Mouse (Mus musculus): ENCODE measurements around the gene Ak3.
"Not testable (repeated sequence)": the region's sequence is repeated elsewhere in the genome, so short reads cannot be mapped to it uniquely, and the experiment has no call there.

Gene Ak3

DNA sequence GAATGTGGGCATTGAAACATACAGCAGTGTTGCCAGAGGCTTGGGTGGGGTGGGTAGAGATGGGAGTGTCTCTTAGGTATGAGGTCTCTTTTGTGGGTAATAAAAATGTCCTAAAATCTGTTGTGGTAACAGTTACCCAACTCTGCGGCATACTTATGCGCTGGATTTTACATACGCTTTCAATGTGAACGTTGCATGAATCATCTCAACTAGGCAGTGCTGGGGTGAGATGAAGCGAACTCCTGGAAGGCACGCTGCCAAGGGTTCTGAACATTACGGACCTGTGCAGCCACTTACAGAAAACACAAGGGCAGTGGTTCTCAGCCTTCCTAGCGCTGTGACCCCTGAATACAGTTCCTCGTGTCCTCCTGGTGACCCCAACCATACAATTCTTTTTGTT is 5.1 kb downstream of the Ak3 start:
- no peak for DNase-seq (ENCODE audit: low spot score)

DNA sequence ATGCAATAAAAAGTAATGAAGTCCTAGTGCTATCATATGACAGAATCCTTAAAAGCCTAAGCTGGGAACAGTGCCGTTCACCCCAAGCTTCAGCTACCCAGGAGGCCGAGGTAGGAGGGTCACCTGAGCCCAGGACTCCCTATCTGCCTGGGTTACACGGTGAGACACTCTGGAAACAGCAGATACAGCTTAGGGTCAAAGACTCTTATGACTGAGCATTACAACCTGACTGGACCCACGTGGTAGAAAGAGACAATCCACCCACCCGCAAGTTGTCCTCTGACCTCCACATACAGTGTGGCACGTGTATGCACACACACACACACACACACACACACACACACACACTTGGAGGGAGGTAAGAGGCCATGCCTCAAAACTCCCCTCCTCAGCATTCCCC is 5.6 kb downstream of the Ak3 start:
- DNase-seq (ENCODE audit: low spot score) = no peak

DNA sequence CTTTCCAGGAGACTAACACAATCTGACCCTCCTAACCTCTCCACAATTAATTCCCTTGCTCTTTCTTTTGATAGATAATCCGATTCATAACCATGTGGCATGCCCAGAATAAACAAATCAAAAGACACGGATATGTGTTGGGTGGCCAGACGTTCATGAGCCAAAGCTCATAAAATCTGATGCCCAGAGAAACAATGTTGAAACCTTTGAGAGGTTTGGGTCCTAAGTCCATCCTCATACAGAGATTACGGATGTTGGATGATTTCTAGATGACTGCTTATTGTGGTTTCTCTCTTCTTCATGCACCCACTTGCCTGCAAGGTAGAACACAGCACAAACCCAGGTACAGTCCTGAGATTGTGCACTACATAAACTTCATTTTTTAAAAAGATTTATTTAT is 7.6 kb downstream of the Ak3 start:
- no peak for DNase-seq (ENCODE audit: low spot score)

DNA sequence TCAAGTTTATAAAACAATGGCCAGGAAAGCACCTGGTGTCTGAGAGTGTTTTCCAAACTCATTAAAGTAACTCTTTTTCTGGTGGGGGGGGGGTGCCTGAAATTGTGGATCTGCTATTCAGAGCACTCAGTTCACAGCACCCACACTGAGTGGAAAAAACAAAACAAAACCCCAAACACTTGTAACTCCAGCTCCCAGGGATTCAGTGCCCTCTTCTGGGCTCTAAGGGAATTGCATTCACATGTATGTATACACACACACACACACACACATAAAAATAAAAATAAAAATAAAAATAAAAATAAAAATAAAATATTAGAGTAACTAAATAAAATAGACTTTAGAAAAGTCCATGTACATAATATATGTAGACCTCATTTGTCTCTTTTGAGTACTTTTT is 8.4 kb downstream of the Ak3 start:
- no peak for DNase-seq (ENCODE audit: low spot score)

DNA sequence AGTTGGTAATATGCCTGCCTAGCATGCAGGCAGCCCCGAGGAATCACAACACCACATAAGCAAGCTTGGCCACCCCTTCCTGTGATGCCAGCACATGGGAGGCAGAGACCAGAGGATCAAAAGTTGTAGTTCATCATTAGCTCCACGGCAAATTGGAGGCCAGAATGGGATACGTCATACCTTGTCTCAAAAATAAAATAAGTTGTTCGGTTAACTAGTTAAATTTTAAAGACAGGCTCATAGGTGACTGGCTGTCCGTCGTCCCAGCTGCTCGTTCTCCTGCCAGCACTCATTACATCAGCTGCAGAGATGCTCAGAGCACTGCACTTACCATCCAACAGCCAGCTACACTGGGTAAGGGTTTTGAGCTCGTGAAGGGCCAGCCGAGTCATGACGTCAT is 10.2 kb downstream of the Ak3 start:
- DNase-seq (ENCODE audit: low spot score) = no peak

DNA sequence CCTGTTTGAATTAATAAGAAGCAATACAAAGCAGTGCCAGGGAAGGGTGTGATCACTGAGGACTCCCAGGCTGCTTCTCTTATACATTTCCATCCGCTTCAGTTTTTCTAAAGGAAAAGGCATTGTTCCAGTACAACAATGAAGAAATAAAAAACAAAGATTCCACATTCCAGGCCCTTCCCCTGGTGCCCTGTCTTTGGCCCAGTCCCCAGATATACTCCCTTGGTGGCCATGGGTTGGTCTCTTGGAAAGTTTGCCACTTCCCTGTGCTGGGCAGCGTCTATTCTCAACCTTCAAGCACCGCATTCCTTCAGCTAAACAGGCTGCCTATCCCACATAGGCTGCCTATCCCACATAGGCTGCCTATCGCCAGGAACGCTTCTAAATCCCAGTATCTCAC is 10.7 kb downstream of the Ak3 start:
- no peak for DNase-seq (ENCODE audit: low spot score)

DNA sequence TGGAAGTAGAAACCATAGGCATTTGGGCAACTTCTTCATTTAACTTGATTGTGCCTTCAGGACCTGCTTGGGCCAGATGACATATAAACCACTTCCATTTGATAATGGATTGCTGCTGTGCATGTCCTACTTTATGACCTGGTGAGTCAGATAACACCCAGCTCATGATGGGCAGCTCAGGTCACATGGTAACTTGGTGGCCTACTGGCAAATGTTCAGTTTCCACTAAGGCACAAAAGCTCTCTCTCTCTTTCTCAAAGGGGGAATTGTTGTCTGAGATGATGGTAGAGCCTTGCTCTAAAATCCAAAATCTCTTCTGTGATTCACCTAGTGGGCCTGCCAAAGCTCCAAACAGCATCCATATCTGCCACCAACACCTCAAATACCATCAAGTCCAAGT is 15.1 kb downstream of the Ak3 start:
- no peak for DNase-seq (ENCODE audit: low spot score)

DNA sequence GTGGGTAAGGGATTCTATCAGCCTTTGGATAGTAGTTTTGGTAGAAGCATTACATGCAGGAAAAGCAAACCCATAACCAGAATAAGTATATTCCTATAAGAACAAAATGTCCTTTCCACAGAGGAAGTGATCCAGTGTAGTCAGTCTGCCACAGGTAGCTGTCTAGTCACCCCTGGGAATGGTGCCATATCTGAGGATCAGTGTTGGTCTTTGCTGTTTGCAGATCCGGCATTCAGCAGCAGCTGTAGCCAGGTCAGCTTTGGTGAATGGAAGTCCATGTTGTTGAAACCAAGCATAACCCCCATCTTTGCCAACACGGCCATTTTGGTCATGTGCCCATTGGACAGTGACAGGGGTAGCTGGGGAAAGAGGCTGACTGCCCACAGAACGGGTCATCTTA is 16.0 kb downstream of the Ak3 start:
- no peak for DNase-seq (ENCODE audit: low spot score)

DNA sequence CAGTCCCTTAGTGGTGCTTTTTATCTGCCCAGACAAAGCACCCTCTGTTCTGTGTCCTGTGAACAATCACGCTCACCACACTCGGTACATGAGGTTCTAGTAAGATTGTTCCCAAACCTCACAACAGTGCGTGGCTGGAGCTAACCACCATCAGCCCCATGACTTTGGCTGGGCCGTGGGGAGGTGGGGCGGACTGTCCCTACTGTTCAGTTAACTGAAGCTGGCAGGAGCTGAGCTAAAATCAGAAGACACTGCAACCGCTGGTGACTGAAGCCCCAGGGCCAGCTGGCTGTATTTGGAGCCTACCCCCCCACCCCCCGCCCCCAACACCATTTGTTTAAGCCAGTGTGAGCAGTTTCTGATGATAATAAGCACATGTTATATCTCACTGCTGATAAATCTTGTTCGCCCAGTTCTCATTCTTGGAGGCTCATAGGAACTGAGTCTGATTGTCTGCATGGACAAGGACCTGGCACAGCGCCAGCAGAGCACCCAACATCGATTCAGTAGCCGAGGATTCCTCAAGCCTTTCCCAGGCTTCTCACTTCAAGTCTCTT is 23.3 kb downstream of the Ak3 start:
- no peak for DNase-seq (ENCODE audit: low spot score)

DNA sequence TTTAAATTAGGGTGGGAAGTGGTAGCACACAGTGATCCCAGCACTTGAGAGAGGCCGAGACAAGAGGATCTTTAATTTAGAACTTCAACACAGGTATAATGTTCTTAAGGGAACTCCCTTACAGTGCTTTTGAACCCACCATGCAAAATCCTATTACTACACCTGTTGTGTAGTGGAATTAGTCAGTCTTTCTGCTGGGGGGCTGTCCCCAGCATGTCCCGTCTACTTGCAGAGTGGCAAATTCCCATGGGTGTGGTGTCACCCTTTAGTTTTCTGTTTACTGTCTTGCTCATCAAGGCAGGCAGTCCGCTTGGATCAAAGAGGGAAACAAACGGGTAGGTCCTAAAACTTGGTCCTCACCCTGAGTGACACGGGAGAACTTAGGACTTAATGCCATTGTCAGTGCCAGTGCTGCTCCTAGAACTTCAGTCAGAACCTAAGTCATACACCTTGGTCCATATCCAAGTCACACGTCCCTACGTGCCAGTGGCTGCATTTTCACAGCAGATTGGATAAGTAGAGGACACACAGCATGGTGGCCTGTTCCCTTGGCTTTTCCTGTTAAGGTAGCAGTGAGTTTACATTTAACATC is 25.9 kb downstream of the Ak3 start:
- DNase-seq (ENCODE audit: low spot score) = no peak

DNA sequence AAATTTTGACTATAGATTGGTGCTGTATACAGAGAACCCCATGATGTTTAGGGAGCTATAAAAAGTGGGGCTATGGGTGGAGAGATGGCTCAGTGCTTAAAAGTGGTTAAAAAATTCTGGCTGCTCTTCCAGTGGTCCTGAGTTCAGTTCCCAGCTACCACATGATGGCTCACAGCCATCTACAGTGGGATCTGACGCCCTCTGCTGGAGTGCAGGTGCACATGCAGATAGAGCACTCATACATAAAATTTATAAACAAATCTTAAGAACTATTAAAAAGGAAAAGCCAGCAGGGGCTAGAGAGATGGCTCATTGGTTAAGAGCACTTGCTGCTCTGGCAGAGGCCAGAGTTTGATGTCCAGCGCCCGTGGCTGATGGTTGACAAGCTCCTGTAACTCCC is 28.1 kb downstream of the Ak3 start:
- DNase-seq (ENCODE audit: low spot score) = no peak

DNA sequence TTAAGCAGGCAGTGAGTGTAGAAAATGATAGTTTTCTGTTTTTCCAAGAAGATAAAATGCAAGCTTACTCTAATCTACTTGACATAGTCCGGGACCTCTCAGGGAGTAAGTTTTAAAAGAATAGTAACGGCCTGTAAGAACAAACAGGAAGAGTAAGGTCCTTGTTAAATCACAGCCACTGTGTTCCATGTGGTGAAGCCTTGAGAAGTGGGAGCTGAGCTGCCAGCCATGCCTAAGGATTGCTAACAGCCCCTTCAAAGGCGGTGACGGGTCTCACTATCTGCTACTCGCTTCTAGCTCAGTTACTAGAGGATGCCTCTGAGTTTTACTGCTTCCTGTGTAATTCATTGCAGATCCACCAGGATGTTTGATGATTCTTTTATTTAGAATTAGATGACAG is 31.0 kb downstream of the Ak3 start:
- no peak for DNase-seq (ENCODE audit: low spot score)

DNA sequence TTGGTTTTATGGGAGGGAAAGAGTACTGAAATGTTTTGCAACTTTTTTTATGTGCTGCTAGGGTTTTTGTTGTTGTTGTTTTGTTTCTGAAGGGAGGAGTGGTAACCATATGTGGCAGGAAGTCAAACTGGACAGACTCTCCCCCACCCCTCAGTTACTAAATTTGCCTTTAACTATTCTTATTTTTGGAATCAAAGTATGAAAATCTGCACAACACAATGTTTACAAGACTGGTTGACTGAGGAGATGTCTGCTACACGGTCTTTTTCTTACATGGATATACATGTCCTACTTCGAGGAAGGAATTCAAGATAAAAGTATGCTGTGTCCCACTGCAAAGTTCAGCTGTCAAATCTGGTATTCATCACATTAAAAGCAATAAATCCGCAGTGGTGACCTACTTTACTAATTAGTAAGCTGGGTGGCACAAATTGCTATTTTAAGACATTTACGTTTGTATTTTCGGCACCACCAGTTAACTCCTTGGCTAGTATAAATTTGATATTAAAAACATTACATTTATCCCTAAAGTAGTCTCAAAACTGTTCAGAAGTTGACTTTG is 31.5 kb downstream of the Ak3 start:
- no peak for DNase-seq (ENCODE audit: low spot score)

DNA sequence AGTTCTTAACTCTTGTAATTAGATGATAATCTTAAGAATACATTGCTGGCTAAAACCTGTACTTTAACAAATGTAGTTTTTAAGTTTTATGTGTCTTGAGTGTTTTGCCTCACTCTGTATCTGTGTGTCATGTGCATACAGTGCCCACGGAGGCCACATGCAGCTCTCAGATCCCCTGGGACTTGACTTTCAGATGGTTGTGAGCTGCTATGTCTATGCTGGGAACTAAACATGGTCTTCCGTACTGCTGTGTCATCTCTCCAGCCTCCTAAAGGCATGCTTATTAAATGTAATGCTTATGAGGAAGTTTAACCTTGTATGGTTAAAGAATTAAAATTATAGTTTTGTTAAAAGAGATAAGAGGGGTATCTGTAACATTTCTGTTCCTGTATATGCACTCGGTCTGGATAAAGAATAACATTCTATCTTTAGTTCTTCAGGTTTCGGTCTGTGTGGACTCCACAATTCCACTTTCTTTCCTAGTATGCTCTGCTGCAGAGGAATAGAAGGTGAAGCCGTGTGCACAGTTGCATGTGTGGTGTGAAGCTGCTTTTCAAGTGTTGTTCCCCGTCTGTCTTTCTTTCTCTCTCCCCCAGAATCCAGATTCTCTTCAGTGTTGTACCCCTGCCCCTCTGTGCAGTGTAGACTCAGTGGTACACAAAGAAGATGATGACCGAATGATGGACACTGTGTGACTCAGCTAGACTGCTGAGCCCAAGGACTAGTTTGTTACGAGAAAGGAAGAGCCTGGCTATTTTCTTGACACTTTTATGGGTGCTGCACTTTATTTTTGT is 32.2 kb downstream of the Ak3 start:
- no peak for DNase-seq (ENCODE audit: low spot score)

DNA sequence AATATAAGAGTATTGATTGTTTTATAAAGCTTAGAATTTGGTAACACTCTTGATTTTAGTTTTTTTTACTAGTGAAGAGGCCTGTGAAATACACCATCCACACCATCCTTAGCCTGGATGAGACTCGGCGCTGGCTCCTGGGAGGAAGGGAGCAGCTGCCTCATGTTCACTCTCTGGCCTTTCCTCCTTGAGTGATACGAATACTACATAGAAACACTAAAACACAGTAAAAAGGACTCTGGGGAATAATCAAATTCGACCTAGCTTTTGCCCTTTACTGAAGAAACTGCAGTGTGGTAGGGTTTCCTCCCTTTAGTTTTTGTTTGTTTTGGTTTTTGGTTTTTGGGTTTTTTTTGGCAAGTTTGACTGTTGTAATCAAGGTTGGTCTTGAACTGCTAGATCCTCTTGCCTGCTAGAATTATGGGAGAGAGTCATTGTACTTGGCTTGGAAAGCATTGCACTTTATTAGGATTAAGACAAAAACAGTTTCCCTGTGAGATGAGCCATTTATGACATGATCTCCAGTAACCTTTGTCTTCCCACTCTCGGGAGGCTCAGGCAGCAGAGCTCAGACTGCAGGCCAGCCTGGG is 33.2 kb downstream of the Ak3 start:
- DNase-seq (ENCODE audit: low spot score) = no peak

DNA sequence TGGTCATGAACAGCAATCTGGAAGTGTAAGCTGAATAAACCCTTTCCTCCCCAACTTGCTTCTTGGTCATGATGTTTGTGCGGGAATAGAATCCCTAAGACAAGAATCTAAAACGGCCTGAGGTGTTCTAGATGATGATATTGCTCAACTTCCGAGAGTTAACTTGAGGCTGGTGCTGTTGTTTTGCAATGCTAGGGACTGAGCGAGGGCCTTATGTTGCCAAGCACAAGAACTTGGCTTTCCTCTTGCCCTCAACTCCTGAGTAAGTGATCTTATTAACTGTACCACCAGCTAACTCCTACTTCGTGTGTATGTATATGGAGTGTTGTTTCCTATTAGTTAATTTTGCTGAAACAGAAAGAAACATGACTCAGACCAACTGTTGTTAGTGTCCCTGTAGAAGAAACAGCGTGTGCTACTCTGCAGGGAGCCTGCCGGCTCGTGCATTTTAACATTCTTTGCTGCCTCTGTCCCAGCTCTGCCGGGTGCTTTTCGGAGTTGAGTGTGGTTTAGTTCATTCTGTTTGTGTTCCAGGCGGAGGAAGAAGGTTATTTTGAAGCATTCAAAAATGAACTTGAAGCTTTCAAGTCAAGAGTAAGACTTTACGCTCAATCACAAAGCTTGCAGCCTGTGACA is 36.3 kb downstream of the Ak3 start:
- DNase-seq (ENCODE audit: low spot score) = no peak

DNA sequence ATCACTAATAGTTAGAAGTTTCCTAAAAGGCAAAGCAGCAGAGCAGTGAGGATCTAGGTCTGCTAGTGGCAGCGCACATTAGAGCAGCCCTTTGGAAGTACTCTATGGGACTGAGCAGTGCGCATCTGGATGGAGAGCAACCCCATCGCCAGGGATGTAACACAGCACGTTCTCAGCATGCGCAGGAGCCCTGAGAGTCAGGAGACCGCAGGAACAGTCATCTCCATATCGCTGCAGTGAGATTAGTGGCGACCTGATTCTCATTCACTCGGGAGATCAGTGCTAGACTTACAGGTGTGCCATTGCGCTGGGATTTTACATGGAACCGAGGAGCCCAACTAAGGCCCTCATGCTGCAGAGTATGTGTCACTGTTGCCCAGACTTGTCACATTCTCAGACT is 38.7 kb downstream of the Ak3 start:
- no peak for DNase-seq (ENCODE audit: low spot score)

DNA sequence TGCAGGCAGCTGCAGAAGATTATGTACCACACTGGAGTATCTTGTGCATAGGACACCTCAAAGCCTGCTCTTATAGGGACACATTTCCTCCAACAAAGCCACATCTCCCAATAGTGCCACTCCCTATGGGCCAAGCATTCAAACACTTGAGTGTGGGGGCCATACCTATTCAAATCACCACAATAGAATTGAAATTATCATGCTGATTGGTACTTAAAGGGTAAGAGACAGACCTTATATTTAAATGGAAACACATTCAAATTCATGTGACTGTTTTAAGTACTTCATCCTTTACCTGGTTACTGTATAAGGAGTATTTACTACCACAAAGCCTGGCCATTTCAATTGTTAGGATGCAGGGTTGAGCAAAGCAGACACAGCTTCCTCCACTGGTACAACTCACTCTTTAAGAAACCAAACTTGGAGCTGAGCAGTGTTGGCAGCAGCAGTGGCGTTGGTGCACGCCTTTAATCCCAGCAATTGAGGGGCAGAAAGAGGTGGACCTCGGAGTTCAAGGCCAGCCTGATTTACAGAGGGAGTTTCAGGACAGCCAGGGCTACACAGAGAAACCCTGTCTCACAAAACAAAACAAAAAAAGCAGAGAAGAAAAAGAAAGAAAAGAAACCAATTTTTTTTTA is 39.6 kb downstream of the Ak3 start:
- DNase-seq (ENCODE audit: low spot score) = no peak

DNA sequence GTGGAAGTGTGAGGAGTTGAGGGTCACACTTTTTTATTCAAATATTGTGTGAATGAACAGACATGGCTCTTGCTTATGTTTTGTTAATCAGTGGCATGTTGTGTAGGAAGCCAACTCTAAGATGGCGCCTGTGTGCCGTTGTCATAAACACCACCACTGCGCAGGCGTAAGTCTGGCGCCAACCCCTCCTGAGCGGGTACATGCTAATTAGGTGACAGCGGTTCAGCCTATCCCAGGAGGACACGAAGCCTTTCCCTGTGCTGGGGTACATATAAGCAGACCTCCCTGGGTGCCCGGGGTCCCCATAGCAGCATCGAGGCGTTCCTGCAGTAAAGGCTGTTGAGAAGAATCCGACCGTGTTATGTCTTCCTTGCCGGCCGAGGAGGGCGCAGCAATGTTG is 47.4 kb downstream of the Ak3 start:
- DNase-seq (ENCODE audit: low spot score) = not testable (repeated sequence)

DNA sequence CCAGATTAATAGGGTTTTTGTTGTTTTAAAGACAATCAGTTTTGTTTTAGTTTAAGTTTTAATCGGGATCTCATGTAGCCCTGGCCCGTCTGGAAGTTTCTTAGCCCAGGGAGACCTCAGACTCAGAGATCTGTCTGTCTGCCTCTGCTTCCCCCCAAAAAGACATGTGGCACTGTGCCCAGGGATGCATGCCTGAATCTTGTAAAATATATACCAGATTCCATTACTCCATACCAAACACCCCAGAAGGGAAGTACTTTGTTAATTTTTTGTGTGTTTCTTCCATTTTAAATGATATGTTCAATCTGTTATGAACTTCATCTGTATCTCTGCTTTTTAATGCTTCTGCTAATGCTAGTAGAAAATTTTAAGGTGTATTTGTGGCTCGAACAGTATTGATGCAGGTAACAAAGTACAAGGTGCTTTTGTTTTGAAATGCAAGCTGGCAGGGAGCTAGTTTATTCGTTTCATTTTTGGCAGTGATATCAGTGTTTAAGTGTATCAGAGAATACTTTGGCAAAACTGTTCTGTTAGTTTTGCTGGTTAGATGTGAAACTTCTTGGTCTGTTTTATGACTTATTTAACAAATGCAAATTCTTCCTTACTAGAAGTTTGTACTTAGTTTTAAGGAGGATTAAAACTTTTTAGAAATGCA is 49.7 kb downstream of the Ak3 start:
- DNase-seq (ENCODE audit: low spot score) = no peak

DNA sequence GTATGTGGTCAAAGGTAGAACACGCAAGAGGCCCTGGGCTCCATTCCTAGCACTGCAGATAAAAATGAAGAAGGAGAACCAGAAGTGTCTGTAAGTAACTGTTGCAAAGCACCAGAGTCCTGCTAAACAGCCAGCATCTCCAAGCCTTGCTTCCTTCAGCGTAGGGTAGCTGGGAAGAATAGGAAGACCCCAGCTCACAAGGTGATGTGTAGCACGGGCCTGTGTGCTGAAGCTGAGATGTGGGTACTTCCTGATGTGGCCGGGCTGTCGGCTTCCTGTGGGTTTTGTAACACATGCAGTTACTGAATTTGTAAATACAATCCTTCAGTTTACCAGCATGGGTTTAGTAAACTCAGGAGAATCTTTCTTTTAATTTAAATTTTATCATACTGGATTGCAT is 52.4 kb downstream of the Ak3 start:
- DNase-seq (ENCODE audit: low spot score) = no peak

DNA sequence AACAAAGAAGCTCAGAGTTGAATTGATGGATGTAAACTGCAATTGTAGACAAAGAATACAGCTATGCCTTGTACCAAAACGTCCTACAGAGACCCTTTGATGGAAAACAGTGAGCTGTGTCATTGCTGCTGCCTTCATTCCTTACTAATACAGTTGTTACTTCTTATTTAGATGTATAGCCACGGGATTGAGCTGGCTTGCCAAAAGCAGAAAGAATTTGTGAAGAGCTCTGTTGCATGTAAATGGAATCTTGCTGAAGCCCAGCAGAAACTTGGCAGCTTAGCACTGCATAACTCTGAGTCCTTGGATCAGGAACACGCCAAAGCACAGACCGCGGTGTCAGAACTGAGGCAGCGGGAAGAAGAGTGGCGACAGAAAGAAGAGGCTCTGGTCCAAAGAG is 52.9 kb downstream of the Ak3 start:
- DNase-seq (ENCODE audit: low spot score) = no peak

All from ovary, postnatal 10 days (tissue).